Mouse (Mus musculus): ENCODE measurements at regions not wholly inside any gene's neighbourhood (a gene's known extent, or its start where the extent isn't known, plus 50 kb on each side); places are given as distances from the start of the nearest gene placed in this dataset.

- ATAC-seq (ENCODE audit: insufficient read depth): no peak
- H3K9me3 ChIP-seq (ENCODE audit: control insufficient read depth, low read length): no peaks in the 10 kb centered on the region
- H3K4me1 ChIP-seq (replicated peaks; ENCODE audit: control insufficient read depth in 2 of 2, insufficient read depth in 2 of 2, low read length in 1 of 2): peaks cover 24 to 29% of the 10 kb centered on the region in 2 experiments
- no peak for DNase-seq (ENCODE audit: low read depth in 3 of 3, low spot score in 3 of 3)
- no peak overlapping the region for H3K4me3 ChIP-seq (ENCODE audit: insufficient read depth in 1 of 2, low read depth in 2 of 2, low read length in 2 of 2)
- H3K27ac ChIP-seq: no peak overlapping the region
- no peaks in the 10 kb centered on the region for H3K27me3 ChIP-seq (ENCODE audit: control insufficient read depth, insufficient read depth, low read length)
- no peaks in the 10 kb centered on the region for H3K36me3 ChIP-seq (replicated peaks; ENCODE audit: control insufficient read depth, insufficient read depth, low read depth)
- no peak overlapping the region for H3K9ac ChIP-seq (replicated peaks)
- no peak overlapping the region for H3K4me2 ChIP-seq (ENCODE audit: low read depth)
- WGBS (ENCODE audit: insufficient replicate concordance): 66% methylated on average over 5 of the region's 5 CpGs
- TF ChIP-seq EP300 (IDR thresholded peaks at IDR 0.05; ENCODE audit: low read depth): no peak
- TF ChIP-seq CTCF (IDR thresholded peaks at IDR 0.05; ENCODE audit: low read depth): no peak
Measured at GRCm38 (mm10) chr10:21218431-21218830, 57.6 kb upstream of the Myb start.

- TF ChIP-seq EP300 (IDR thresholded peaks at IDR 0.05; ENCODE audit: low read depth) (no peak), CTCF (IDR thresholded peaks at IDR 0.05; ENCODE audit: low read depth) (no peak)
- peak; percentile 10; the same call in 1 of the 2 replicates for ATAC-seq (ENCODE audit: insufficient read depth)
- WGBS (ENCODE audit: insufficient replicate concordance): 61% methylated on average over 3 of the region's 3 CpGs
- Histone ChIP-seq H3K36me3 (replicated peaks; ENCODE audit: control insufficient read depth, insufficient read depth, low read depth) (no peaks in the 10 kb centered on the region), H3K9ac (replicated peaks) (no peak overlapping the region), H3K9me3 (ENCODE audit: control insufficient read depth, low read length) (no peaks in the 10 kb centered on the region), H3K4me3 (ENCODE audit: insufficient read depth in 1 of 2, low read depth in 2 of 2, low read length in 2 of 2) (no peak overlapping the region), H3K27ac (peak overlapping the region; percentile 71), H3K4me1 (replicated peaks; ENCODE audit: control insufficient read depth in 2 of 2, insufficient read depth in 2 of 2, low read length in 1 of 2) (peaks cover 24 to 29% of the 10 kb centered on the region in 2 experiments), H3K27me3 (ENCODE audit: control insufficient read depth, insufficient read depth, low read length) (no peaks in the 10 kb centered on the region), H3K4me2 (ENCODE audit: low read depth) (no peak overlapping the region)
- DNase-seq (ENCODE audit: low read depth in 3 of 3, low spot score in 3 of 3): no peak
Measured at GRCm38 (mm10) chr10:21220795-21221194, 60.0 kb upstream of the Myb start.

- peak; percentile 33 to 37 (median 33) for DNase-seq (ENCODE audit: low read depth in 3 of 3, low spot score in 3 of 3)
- TF ChIP-seq CTCF (IDR thresholded peaks at IDR 0.05; ENCODE audit: low read depth) (no peak), EP300 (IDR thresholded peaks at IDR 0.05; ENCODE audit: low read depth) (peak; percentile 86)
- H3K9me3 ChIP-seq (ENCODE audit: control insufficient read depth, low read length): no peaks in the 10 kb centered on the region
- H3K4me1 ChIP-seq (replicated peaks; ENCODE audit: control insufficient read depth in 2 of 2, insufficient read depth in 2 of 2, low read length in 1 of 2): peaks cover 24 to 29% of the 10 kb centered on the region in 2 experiments
- H3K27ac ChIP-seq: peak overlapping the region; percentile 71
- no peaks in the 10 kb centered on the region for H3K27me3 ChIP-seq (ENCODE audit: control insufficient read depth, insufficient read depth, low read length)
- H3K4me2 ChIP-seq (ENCODE audit: low read depth): peak overlapping the region; percentile 23; the same call in 1 of the 2 replicates
- no peak overlapping the region for H3K4me3 ChIP-seq (ENCODE audit: insufficient read depth in 1 of 2, low read depth in 2 of 2, low read length in 2 of 2)
- peak; percentile 84 for ATAC-seq (ENCODE audit: insufficient read depth)
- no peaks in the 10 kb centered on the region for H3K36me3 ChIP-seq (replicated peaks; ENCODE audit: control insufficient read depth, insufficient read depth, low read depth)
- WGBS (ENCODE audit: insufficient replicate concordance): 12% methylated on average over 4 of the region's 4 CpGs
- no peak overlapping the region; the same call in 1 of the 2 replicates for H3K9ac ChIP-seq (replicated peaks)
Measured at GRCm38 (mm10) chr10:21221290-21221926, 60.6 kb upstream of the Myb start.

- no peaks in the 10 kb centered on the region for H3K9me3 ChIP-seq (ENCODE audit: control insufficient read depth, low read length)
- no peak for ATAC-seq (ENCODE audit: insufficient read depth)
- H3K4me3 ChIP-seq (ENCODE audit: insufficient read depth in 1 of 2, low read depth in 2 of 2, low read length in 2 of 2): no peak overlapping the region
- WGBS (ENCODE audit: insufficient replicate concordance): 46% methylated on average over 9 of the region's 9 CpGs
- TF ChIP-seq EP300 (IDR thresholded peaks at IDR 0.05; ENCODE audit: low read depth): no peak
- H3K4me1 ChIP-seq (replicated peaks; ENCODE audit: control insufficient read depth in 2 of 2, insufficient read depth in 2 of 2, low read length in 1 of 2): peaks cover 28 to 31% of the 10 kb centered on the region in 2 experiments
- no peak overlapping the region for H3K9ac ChIP-seq (replicated peaks)
- no peaks in the 10 kb centered on the region for H3K27me3 ChIP-seq (ENCODE audit: control insufficient read depth, insufficient read depth, low read length)
- no peak for DNase-seq (ENCODE audit: low read depth in 3 of 3, low spot score in 3 of 3)
- H3K36me3 ChIP-seq (replicated peaks; ENCODE audit: control insufficient read depth, insufficient read depth, low read depth): no peaks in the 10 kb centered on the region
- H3K27ac ChIP-seq: peak overlapping the region; percentile 71
- H3K4me2 ChIP-seq (ENCODE audit: low read depth): peak overlapping the region; percentile 23; the same call in 1 of the 2 replicates
Measured at GRCm38 (mm10) chr10:21222104-21223034, 61.6 kb upstream of the Myb start.
